Mouse (Mus musculus): ENCODE measurements around the gene Myt1l.

Gene Myt1l

GRCm38 (mm10) chr12:29904101-29904874 lies 376.1 kb downstream of the Myt1l start:
- DNase-seq (ENCODE audit: low read depth, low spot score): peak; percentile 58

GRCm38 (mm10) chr12:29907056-29907455 lies 378.9 kb downstream of the Myt1l start:
- DNase-seq (ENCODE audit: low read depth, low spot score): peak; percentile 84

- no peak for DNase-seq (ENCODE audit: low read depth, low spot score)
Observed at GRCm38 (mm10) chr12:29916139-29916538, 388.0 kb downstream of the Myt1l start.

GRCm38 (mm10) chr12:29916807-29917206 lies 388.6 kb downstream of the Myt1l start:
- DNase-seq (ENCODE audit: low read depth, low spot score): no peak

GRCm38 (mm10) chr12:29920298-29920697 lies 392.1 kb downstream of the Myt1l start:
- DNase-seq (ENCODE audit: low read depth, low spot score): no peak

- DNase-seq (ENCODE audit: low read depth, low spot score): no peak
Observed at GRCm38 (mm10) chr12:29921481-29921880, 393.3 kb downstream of the Myt1l start.

- DNase-seq (ENCODE audit: low read depth, low spot score): peak; percentile 21
Observed at GRCm38 (mm10) chr12:29926896-29927295, 398.7 kb downstream of the Myt1l start.

- no peak for DNase-seq (ENCODE audit: low read depth, low spot score)
Observed at GRCm38 (mm10) chr12:29930591-29930990, 402.4 kb downstream of the Myt1l start.

- no peak for DNase-seq (ENCODE audit: low read depth, low spot score)
Observed at GRCm38 (mm10) chr12:29932951-29933350, 404.8 kb downstream of the Myt1l start.

- no peak for DNase-seq (ENCODE audit: low read depth, low spot score)
Observed at GRCm38 (mm10) chr12:29933501-29933900, 405.3 kb downstream of the Myt1l start.

GRCm38 (mm10) chr12:29934120-29934581 lies 406.0 kb downstream of the Myt1l start:
- peak; percentile 18 for DNase-seq (ENCODE audit: low read depth, low spot score)

- DNase-seq (ENCODE audit: low read depth, low spot score): no peak
Observed at GRCm38 (mm10) chr12:29937308-29937707, 409.1 kb downstream of the Myt1l start, which contains the start of gene Pxdn. Gene Pxdn, plus strand, starts transcription at chr12:29937608.

- DNase-seq (ENCODE audit: low read depth, low spot score): peak; percentile 18
Observed at GRCm38 (mm10) chr12:29937851-29938375, 409.7 kb downstream of the Myt1l start.

GRCm38 (mm10) chr12:29938376-29939041 lies 410.3 kb downstream of the Myt1l start:
- peak; percentile 34 for DNase-seq (ENCODE audit: low read depth, low spot score)

- peak; percentile 70 for DNase-seq (ENCODE audit: low read depth, low spot score)
Observed at GRCm38 (mm10) chr12:29939261-29939671, 411.1 kb downstream of the Myt1l start.

GRCm38 (mm10) chr12:29942435-29942834 lies 414.3 kb downstream of the Myt1l start:
- no peak for DNase-seq (ENCODE audit: low read depth, low spot score)

GRCm38 (mm10) chr12:29944650-29945049 lies 416.5 kb downstream of the Myt1l start:
- DNase-seq (ENCODE audit: low read depth, low spot score): no peak

- no peak for DNase-seq (ENCODE audit: low read depth, low spot score)
Observed at GRCm38 (mm10) chr12:29945182-29945743, 417.1 kb downstream of the Myt1l start.

GRCm38 (mm10) chr12:29951043-29951442 lies 422.9 kb downstream of the Myt1l start:
- DNase-seq (ENCODE audit: low read depth, low spot score): peak; percentile 21

GRCm38 (mm10) chr12:29951485-29951884 lies 423.3 kb downstream of the Myt1l start:
- no peak for DNase-seq (ENCODE audit: low read depth, low spot score)

GRCm38 (mm10) chr12:29952102-29952501 lies 423.9 kb downstream of the Myt1l start:
- DNase-seq (ENCODE audit: low read depth, low spot score): peak; percentile 54

- DNase-seq (ENCODE audit: low read depth, low spot score): no peak
Observed at GRCm38 (mm10) chr12:29953999-29954398, 425.8 kb downstream of the Myt1l start.

Measured in skeletal muscle tissue, adult 2 months (tissue).